Mouse (Mus musculus): Measurements from ENCODE around the gene Hnrnpul1. TPM values are rescaled to one million over a fixed set of nuclear protein-coding genes. Genes with fewer than 3 reads are reported as not detected.
"Not testable (repeated sequence)": the region's sequence is repeated elsewhere in the genome, so short reads cannot be mapped to it uniquely, and the experiment has no call there.

Gene Hnrnpul1
- total RNA-seq, 2 experiments from 2014 or later: 103 to 114 TPM

GRCm38 (mm10) chr7:25725886-25726285 is 28.7 kb downstream of the Hnrnpul1 start:
- DNase-seq (ENCODE audit: extremely low spot score in 1 of 2, low spot score in 1 of 2): no peak

DNA sequence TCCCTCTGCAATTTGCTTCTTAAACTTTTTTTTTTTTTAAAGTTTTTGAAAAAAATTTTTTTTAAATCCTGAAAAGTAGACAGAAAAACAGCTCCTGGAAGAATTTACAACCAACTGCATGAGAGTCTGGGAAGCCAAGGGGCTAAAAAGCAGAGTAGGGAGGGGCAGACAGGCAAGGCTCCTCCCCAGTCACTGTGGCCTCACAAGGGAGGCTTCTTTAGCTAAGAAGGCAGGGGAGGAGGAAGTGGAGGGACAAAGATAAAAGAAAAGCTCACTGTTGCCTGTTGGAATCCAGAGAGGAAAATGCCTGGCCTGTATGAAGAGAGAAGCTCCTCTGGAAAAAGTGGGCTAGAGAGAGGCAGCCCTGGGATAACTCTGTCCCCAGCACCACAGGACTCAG is 32.8 kb downstream of the Hnrnpul1 start:
- DNase-seq (ENCODE audit: extremely low spot score in 1 of 2, low spot score in 1 of 2): not testable (repeated sequence)

DNA sequence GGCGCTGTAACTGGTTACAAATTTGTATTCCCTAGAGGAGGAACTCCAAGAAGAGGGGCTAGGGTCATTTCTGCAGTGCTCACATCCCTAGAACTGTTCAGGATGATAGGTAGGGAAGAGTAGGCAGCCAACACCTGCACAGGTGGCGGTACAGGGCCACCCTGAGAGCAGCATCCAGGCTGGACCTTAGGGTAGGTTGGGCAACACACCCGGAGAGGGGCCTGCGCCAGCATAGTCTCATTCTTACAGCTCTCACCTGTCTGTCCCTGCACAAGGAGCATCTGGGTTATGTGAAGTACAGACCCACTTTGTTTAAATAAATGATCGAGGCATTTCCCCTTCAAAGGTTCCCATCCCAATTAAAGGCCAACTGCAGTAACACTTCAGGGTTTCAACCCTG is 33.8 kb downstream of the Hnrnpul1 start:
- no peak for DNase-seq (ENCODE audit: extremely low spot score in 1 of 2, low spot score in 1 of 2)

DNA sequence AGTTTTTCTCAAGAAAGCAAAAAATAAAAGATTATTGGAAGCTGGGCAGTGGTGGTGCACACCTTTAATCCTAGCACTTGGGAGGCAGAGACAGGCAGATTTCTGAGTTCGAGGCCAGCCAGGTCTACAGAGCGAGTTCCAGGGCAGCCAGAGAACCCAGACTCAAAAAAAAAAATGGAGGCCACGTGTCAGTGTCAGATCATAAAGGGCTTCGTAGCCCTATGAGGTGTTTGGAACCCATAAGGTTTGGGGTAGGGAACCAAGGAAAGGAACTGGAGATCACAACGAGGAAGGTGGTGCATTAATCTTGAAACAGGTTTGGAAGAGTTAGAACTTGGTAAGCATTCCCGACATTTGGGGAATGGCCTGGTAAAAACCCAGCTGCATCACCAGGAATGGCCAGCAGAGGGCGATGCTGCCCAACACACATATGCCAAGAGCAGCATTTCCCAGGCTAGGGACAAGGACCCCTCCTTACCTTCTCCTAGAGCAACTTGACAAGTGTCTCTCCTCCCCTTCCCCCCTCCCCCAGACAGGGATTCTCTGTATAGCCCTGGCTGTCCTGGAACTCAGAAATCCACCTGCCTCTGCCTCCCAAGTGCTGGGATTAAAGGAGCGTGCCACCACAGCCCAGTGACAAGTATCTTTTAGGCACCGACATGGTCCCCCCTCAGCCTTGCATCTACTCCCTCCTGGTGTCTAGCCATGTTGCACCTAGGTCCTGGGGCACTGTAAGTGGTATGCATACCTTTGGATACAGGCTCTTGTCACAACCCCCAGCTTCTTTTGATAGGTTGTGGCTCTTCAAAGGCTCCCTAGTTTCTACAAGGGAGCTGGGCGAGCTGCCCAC is 34.6 kb downstream of the Hnrnpul1 start:
- peak; percentile 73 to 91 for DNase-seq (ENCODE audit: extremely low spot score in 1 of 2, low spot score in 1 of 2)

- peak; percentile 89 to 93 for DNase-seq (ENCODE audit: extremely low spot score in 1 of 2, low spot score in 1 of 2)
Measured at GRCm38 (mm10) chr7:25718788-25719417, 35.7 kb downstream of the Hnrnpul1 start, which contains the start of gene Ccdc97. Gene Ccdc97, minus strand, starts transcription at chr7:25719088.

- no peak for DNase-seq (ENCODE audit: extremely low spot score in 1 of 2, low spot score in 1 of 2)
Measured at GRCm38 (mm10) chr7:25717478-25717877, 37.1 kb downstream of the Hnrnpul1 start.

DNA sequence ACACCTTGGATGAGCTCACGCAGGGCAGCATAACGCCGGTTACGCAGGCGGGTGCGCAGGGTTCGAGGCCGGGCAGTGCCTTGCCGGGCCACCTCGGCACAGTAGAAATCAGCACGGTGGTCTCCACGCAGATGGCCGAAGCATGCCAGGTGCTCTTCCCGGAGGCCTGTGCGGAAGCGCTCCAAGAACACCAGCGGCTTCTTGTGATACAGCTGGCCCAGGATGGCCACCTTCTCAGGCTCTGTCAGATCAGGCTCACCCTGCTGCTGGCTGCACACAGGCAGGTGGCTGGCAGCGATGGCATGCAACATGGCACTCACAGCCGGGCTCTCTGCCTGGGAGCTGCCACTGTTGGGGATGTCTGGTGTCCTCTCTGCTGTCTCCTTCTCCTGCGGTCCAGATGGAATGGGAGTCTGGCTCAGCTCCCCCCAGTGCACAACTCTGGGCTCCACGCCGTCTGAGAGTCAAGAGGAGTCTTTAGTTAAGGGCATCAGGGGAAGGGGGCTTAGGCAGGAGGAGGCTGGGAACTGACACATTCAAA is 38.8 kb downstream of the Hnrnpul1 start:
- no peak for DNase-seq (ENCODE audit: extremely low spot score in 1 of 2, low spot score in 1 of 2)

- no peak for DNase-seq (ENCODE audit: extremely low spot score in 1 of 2, low spot score in 1 of 2)
Measured at GRCm38 (mm10) chr7:25714581-25714980, 40.0 kb downstream of the Hnrnpul1 start.

DNA sequence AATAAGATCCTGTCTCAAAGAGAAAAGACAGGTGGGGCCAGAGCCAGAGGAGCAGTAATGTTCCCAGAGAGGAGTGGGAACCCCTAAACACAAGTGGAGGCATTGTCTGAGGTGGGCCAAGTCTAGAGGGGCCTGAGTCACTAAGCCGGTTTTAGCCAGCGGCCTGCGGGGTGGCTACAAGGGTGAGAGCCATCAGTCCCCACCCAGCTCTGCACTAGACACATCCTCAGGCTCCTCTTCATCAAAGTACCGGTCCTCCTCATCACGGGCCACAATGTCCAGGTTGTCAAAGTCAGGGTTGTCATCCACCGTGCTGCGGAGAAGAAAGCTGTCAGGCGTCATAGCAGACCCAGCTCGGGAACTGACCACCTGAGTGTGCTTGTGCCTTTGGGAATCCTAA is 41.8 kb downstream of the Hnrnpul1 start:
- no peak for DNase-seq (ENCODE audit: extremely low spot score in 1 of 2, low spot score in 1 of 2)

- no peak for DNase-seq (ENCODE audit: extremely low spot score in 1 of 2, low spot score in 1 of 2)
Measured at GRCm38 (mm10) chr7:25711731-25712197, 42.8 kb downstream of the Hnrnpul1 start.

- no peak for DNase-seq (ENCODE audit: extremely low spot score in 1 of 2, low spot score in 1 of 2)
Measured at GRCm38 (mm10) chr7:25711165-25711564, 43.4 kb downstream of the Hnrnpul1 start.

GRCm38 (mm10) chr7:25710519-25711130 is 43.9 kb downstream of the Hnrnpul1 start:
- DNase-seq (ENCODE audit: extremely low spot score in 1 of 2, low spot score in 1 of 2): no peak

DNA sequence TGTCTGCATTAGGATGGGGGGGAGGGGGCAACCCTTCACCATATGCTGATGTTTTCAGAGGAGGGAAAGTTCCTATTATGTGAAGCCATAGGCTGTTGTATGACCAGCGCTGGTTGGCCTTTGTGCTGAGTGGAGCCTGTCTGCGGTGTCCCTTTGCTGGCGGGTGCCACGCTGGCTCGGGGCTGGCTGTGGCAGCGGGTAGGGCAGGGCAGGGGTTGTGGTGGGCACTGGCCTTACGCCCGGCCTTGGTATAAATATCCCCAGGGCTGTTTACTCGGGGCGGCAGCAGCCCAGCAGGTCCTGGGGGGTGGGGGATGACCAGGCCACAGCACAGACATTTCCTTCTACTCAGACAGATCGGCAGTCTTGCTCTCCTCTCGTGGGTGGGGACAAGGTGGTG is 44.6 kb downstream of the Hnrnpul1 start:
- no peak for DNase-seq (ENCODE audit: extremely low spot score in 1 of 2, low spot score in 1 of 2)

- DNase-seq (ENCODE audit: extremely low spot score in 1 of 2, low spot score in 1 of 2): no peak
Measured at GRCm38 (mm10) chr7:25707581-25708292, 46.8 kb downstream of the Hnrnpul1 start.

DNA sequence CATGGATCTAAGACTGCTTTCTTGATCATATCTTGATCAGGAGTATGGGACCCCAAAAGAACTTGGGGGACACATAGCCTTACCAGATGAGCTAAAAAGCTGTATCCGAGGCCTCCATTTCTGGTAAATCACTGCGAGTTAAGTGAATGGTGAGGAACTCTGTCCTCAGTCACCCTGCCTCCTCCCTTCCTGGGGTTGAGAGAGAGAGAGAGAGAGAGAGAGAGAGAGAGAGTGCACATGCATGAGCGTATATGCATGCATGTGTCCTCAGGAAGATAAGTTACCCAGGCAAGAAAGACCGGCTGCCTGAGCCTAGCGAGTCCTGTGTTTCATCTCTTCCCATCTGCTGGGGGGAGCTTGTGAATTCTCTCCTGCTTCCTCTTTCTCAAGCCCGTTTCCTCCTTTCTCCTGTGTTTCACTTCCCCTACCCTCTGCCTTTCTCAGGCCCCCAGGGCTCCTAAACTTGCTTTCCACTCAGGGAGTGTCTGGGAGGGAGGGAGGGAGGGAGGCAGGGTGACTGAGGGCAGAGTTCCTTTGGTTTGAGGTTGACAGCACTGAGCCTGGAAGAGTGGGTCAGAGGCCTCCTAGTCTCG is 47.9 kb downstream of the Hnrnpul1 start:
- no peak for DNase-seq (ENCODE audit: extremely low spot score in 1 of 2, low spot score in 1 of 2)

DNA sequence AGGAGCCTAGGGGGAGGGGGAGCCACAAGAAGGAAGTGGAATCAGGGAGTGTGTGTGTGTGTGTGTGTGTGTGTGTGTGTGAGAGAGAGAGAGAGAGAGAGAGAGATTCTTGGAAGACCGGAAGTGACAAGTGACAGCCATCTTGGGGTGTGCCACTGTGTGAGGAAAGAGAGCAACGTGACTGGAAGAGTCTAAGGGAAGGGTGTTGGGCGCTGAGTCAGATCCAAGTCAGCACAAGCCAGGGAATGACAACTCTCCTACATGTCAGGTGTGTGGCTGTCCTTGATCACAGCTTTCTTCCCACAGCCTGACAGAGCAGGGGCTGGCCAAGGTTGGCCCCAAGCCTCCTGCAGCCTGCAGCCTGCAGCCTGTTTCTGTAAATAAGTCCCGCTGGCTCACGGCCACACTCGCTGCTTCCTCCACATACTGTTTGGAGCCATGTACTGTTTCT is 48.7 kb downstream of the Hnrnpul1 start:
- no peak for DNase-seq (ENCODE audit: extremely low spot score in 1 of 2, low spot score in 1 of 2)

DNA sequence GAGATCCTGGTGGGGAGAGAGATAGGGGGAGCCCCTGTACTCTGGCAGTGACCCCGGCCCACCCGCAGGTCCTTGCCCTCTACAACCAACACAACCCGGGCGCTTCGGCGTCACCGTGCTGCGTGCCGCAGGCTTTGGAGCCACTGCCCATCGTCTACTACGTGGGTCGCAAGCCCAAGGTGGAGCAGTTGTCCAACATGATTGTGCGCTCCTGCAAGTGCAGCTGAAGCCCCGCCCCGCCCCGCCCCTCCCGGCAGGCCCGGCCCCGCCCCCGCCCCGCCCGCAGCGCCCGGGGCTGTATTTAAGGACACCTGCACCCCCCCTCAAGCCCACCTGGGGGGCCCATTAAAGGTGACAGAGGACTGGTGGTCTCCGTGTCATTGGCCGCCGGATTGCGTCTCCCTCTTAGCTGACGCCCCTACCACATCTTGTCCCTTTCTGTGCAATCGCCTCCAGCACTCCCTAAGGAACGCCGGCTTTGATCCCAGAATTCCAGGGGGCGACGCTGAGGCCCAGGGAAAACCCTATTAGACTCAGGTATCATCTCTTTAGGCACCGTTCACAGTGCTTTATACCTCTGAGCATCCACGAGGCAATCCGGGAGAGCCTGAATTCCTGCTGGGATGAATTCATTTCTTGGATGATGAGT is 49.7 kb downstream of the Hnrnpul1 start:
- DNase-seq (ENCODE audit: extremely low spot score in 1 of 2, low spot score in 1 of 2): no peak

- no peak for DNase-seq (ENCODE audit: extremely low spot score in 1 of 2, low spot score in 1 of 2)
Measured at GRCm38 (mm10) chr7:25703793-25704494, 50.6 kb downstream of the Hnrnpul1 start.

DNA sequence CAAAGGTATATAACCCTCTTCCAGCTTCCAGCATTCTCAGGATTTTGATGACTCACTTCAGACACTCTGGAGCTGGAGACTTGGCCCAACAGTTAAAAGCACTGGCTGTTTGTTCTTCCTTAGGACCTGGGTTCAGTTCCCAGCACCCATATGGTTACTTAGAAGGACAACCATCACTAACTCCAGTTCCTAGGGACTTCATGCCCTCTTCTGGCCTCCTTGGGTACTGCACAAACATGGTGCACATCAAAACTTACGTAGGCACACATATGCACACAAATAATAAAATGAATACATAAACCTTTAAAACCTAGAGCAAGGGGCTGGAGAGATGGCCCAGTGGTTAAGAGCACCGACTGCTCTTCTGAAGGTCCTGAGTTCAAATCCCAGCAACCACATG is 52.2 kb downstream of the Hnrnpul1 start:
- DNase-seq (ENCODE audit: extremely low spot score in 1 of 2, low spot score in 1 of 2): no peak
